Mouse (Mus musculus) gastrocnemius, adult 2 months (tissue): ENCODE data around the gene Timm13. TPM values are rescaled to one million over a fixed set of nuclear protein-coding genes. Genes with fewer than 3 reads are reported as not detected.

Experiments used
- DNase-seq: peaks from one replicate; pipeline ENCODE4 v3.0.0; 2022
- H3K27ac ChIP-seq: fragments of 200-600 bp; 2 replicates; pipeline ENCODE4 v1.8.1; 2022; ENCODE audit warnings: mild to moderate bottlenecking
- H3K4me3 ChIP-seq: fragments of 200-600 bp; 2 replicates; pipeline ENCODE4 v1.8.1; 2022; ENCODE audit warnings: mild to moderate bottlenecking, moderate library complexity
- CTCF ChIP-seq: fragments of 200-600 bp; IDR thresholded peaks from 2 replicates; pipeline ENCODE4 v1.8.1; 2022; ENCODE audit warnings: antibody characterized with exemption, mild to moderate bottlenecking, moderate library complexity
- intact Hi-C: fragments of 180-260 bp; cut with DNase I; formaldehyde crosslinking; loops from one replicate; pipeline ENCODE4 v1.15.1; 2025
- total RNA-seq, 2 experiments: library from RNA; stranded (reverse); gene quantifications; 2 replicates each; pipeline ENCODE4 v1.2.3; 2021

Gene Timm13
- total RNA-seq, 2 experiments from 2014 or later: 110 to 139 TPM

GRCm38 (mm10) chr10:80862305-80862704 lies 38.5 kb downstream of the Timm13 start:
- TF ChIP-seq CTCF: no peak
- intact Hi-C loops: no loop called here
- Histone ChIP-seq H3K27ac (no peak overlapping the region), H3K4me3 (no peak overlapping the region)
- DNase-seq: no peak

DNA sequence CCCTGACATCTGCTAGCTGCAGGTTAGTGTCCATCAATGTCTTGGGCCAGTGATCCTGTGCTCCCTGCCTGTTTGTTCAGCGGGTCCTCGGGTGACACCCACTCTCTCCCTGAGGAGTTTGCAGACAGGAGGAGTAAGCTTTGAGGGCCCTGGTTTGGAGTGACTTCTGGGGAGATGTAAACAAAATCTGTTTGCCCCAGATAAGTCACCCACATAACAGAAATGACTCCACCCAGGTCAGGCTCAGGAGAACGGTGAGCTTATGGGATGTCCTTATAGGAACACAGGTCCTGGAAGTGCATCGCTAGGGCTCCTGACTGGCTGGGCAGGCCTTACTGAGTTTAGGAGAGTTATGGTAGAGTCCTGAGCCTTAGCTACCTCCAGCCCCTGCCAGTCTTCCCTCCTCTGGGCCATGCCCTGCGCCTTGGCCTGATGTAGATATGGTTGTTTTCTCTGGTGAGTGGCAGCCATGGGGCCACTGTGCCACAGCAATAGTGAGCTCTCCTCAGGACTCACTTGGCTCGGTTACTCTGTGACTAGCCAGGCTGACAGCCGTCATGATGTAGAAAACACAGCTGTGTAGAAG lies 42.3 kb downstream of the Timm13 start:
- DNase-seq: no peak
- TF ChIP-seq CTCF: no peak
- peak overlapping the region; percentile 28 for H3K27ac ChIP-seq

GRCm38 (mm10) chr10:80857848-80858247 lies 42.9 kb downstream of the Timm13 start:
- no peak overlapping the region for H3K4me3 ChIP-seq
- TF ChIP-seq CTCF: no peak
- DNase-seq: no peak
- 0 out of 2 replicates have a peak overlapping the region, but pooled peaks have one; percentile 5 for H3K27ac ChIP-seq
- intact Hi-C loops: no loop called here

More for the DNA sequence above, 42.3 kb downstream of the Timm13 start:
- intact Hi-C loops: no loop called here
- H3K4me3 ChIP-seq: no peak overlapping the region

DNA sequence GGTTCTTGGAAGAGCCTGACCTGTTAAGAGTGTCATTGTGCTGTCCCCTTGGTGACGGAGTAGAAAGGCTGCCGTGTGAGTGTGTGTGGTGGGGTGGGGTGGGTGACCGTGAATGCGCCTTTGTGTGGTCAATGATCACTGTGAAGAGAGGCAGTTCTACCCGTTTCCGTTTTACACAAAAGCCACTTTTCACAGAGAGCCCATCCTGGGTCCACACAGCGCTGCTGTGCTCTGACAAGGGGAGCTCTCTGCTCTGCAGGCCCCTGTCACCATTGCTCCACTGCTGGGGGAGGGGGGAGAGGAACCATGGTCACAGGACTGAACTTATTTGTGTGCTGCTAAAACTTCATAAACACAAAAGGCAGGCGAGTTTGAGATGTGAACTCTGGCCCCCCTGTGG lies 43.4 kb downstream of the Timm13 start:
- Histone ChIP-seq H3K4me3 (no peak overlapping the region), H3K27ac (peak overlapping the region; percentile 5; the same call in 1 of the 2 replicates)
- no peak for TF ChIP-seq CTCF
- intact Hi-C loops: no loop called here
- no peak for DNase-seq

- Histone ChIP-seq H3K27ac (peak overlapping the region; percentile 95; the same call in 1 of the 2 replicates), H3K4me3 (no peak overlapping the region)
- intact Hi-C loops: no loop called here
- DNase-seq: no peak
- TF ChIP-seq CTCF: no peak
These were observed 43.9 kb downstream of the Timm13 start for GRCm38 (mm10) chr10:80856908-80857307.

GRCm38 (mm10) chr10:80856267-80856666 lies 44.5 kb downstream of the Timm13 start:
- intact Hi-C loops: no loop called here
- Histone ChIP-seq H3K27ac (peak overlapping the region; percentile 95), H3K4me3 (peak overlapping the region; percentile 93)
- no peak; the same call in 1 of the 2 replicates for TF ChIP-seq CTCF
- DNase-seq: no peak

GRCm38 (mm10) chr10:80855749-80856073 lies 45.1 kb downstream of the Timm13 start:
- H3K4me3 ChIP-seq: peak overlapping the region; percentile 93
- intact Hi-C loops: no loop called here
- H3K27ac ChIP-seq: peak overlapping the region; percentile 95
- TF ChIP-seq CTCF: no peak
- DNase-seq: no peak

- Histone ChIP-seq H3K4me3 (peak within 1 kb of the TSS; percentile 93), H3K27ac (peak within 1 kb of the TSS; percentile 95)
- peak; percentile 98 for DNase-seq
- intact Hi-C loops: no loop called here
- no peak for TF ChIP-seq CTCF
These were observed 45.6 kb downstream of the Timm13 start, which contains the start of the genes Lsm7 and Sppl2b for GRCm38 (mm10) chr10:80854913-80855748. Lsm7 (minus strand) TSS chr10:80855209. Sppl2b (plus strand) TSS chr10:80855275.

Other genes with a start within 250 kb of the Timm13 start
- gene Btbd2, start 243.9 kb downstream of the Timm13 start, total RNA-seq: 10 to 100 TPM; 34.7 to 40.0 TPM
- gene Mknk2, start 222.9 kb downstream of the Timm13 start, total RNA-seq: 100 to 1,000 TPM; 253 TPM
- 1 to 10 TPM; 4.9 to 5.5 TPM for gene Mob3a, start 199.0 kb downstream of the Timm13 start, total RNA-seq
- 1 to 10 TPM; 2.6 to 3.0 TPM for gene Izumo4, start 198.8 kb downstream of the Timm13 start, total RNA-seq
- gene Ap3d1, start 158.7 kb downstream of the Timm13 start, total RNA-seq: 10 to 100 TPM; 27.0 to 33.5 TPM
- 10 to 100 TPM; 19.9 to 23.1 TPM for gene Dot1l, start 145.8 kb downstream of the Timm13 start, total RNA-seq
- gene Sf3a2, start 102.8 kb downstream of the Timm13 start, total RNA-seq: 10 to 100 TPM; 28.9 to 29.1 TPM
- gene Plekhj1, start 102.3 kb downstream of the Timm13 start, total RNA-seq: 10 to 100 TPM; 22.3 to 29.8 TPM
- gene Amh, start 95.7 kb downstream of the Timm13 start, total RNA-seq: under 1 TPM; 0.38 to 0.98 TPM
- gene Jsrp1, start 87.5 kb downstream of the Timm13 start, total RNA-seq: 100 to 1,000 TPM; 397 to 414 TPM
- 100 to 1,000 TPM; 579 to 691 TPM for gene Oaz1, start 74.3 kb downstream of the Timm13 start, total RNA-seq
- gene Lingo3, start 56.9 kb downstream of the Timm13 start, total RNA-seq: 10 to 100 TPM; 10.9 to 11.3 TPM
- 10 to 100 TPM; 13.5 to 20.0 TPM for gene Lsm7, start 45.8 kb downstream of the Timm13 start, total RNA-seq
- gene Sppl2b, start 45.7 kb downstream of the Timm13 start, total RNA-seq: 10 to 100 TPM; 11.3 to 18.5 TPM
- under 1 TPM in 1 of 2 experiments, not detected in 1; 0.08 TPM for gene Tmprss9, start 29.1 kb downstream of the Timm13 start, total RNA-seq
- 1 to 10 TPM; 1.9 to 3.0 TPM for gene Lmnb2, start 17.3 kb upstream of the Timm13 start, total RNA-seq
- gene Gadd45b, start 29.1 kb upstream of the Timm13 start, total RNA-seq: 10 to 100 TPM; 23.6 to 28.4 TPM
- 1 to 10 TPM in 1 of 2 experiments, under 1 TPM in 1; 0.66 to 1.0 TPM for gene Gng7, start 114.0 kb upstream of the Timm13 start, total RNA-seq
- under 1 TPM in 1 of 2 experiments, not detected in 1; 0.08 TPM for gene Diras1, start 124.7 kb upstream of the Timm13 start, total RNA-seq
- gene Slc39a3, start 136.5 kb upstream of the Timm13 start, total RNA-seq: 10 to 100 TPM; 11.6 to 16.0 TPM
- gene Sgta, start 159.2 kb upstream of the Timm13 start, total RNA-seq: 100 to 1,000 TPM; 100 TPM
- gene Thop1, start 169.1 kb upstream of the Timm13 start, total RNA-seq: 10 to 100 TPM; 25.1 to 25.9 TPM
- gene Creb3l3, start 197.9 kb upstream of the Timm13 start, total RNA-seq: not detected
- 100 to 1,000 TPM; 148 to 187 TPM for gene Map2k2, start 204.9 kb upstream of the Timm13 start, total RNA-seq
- gene Zbtb7a, start 234.3 kb upstream of the Timm13 start, total RNA-seq: 10 to 100 TPM; 23.3 to 25.9 TPM